Mouse (Mus musculus) forebrain, postnatal 0 days (tissue): ENCODE measurements at regions not wholly inside any gene's neighbourhood (a gene's known extent, or its start where the extent isn't known, plus 50 kb on each side); places are given as distances from the start of the nearest gene placed in this dataset.

ENCODE experiments used
- ATAC-seq: fragments of 200-750 bp; cut with Nextera tagmentation; 2 replicates; pipeline ENCODE4 v1.8.0; 2017; ENCODE audit warnings: mild to moderate bottlenecking, moderate library complexity
- DNase-seq: peaks from one replicate; pipeline ENCODE4 v3.0.0-alpha.2; 2015
- H3K27ac ChIP-seq: fragments of 300-500 bp; sonication (generic); 2 replicates; pipeline ENCODE4 v1.5.1; 2014; ENCODE audit warnings: low read depth, mild to moderate bottlenecking, antibody characterized with exemption, low read length, moderate library complexity, mixed read lengths
- H3K27me3 ChIP-seq: fragments of 300-500 bp; sonication (generic); 2 replicates; pipeline ENCODE4 v1.6.1; 2014; ENCODE audit warnings: mild to moderate bottlenecking, low read length, mixed read lengths; ENCODE audit not compliant: insufficient read depth
- H3K36me3 ChIP-seq: fragments of 300-500 bp; sonication (generic); 2 replicates; pipeline ENCODE4 v1.6.1; 2014; ENCODE audit warnings: mild to moderate bottlenecking, moderate library complexity; ENCODE audit not compliant: insufficient read depth
- H3K4me1 ChIP-seq: fragments of 300-500 bp; sonication (generic); 2 replicates; pipeline ENCODE4 v1.6.1; 2014; ENCODE audit warnings: antibody characterized with exemption; ENCODE audit not compliant: insufficient read depth
- H3K4me2 ChIP-seq: fragments of 300-500 bp; sonication (generic); 2 replicates; pipeline ENCODE4 v1.6.1; 2014; ENCODE audit warnings: low read depth, mild to moderate bottlenecking, moderate library complexity
- H3K4me3 ChIP-seq: fragments of 300-500 bp; sonication (generic); 2 replicates; pipeline ENCODE4 v1.5.1; 2014; ENCODE audit warnings: low read depth, low read length, mixed read lengths
- H3K9ac ChIP-seq: fragments of 300-500 bp; sonication (generic); 2 replicates; pipeline ENCODE4 v1.6.1; 2014; ENCODE audit warnings: mild to moderate bottlenecking
- H3K9me3 ChIP-seq: fragments of 300-500 bp; sonication (generic); 2 replicates; pipeline ENCODE4 v1.6.1; 2016; ENCODE audit warnings: low read length
- CTCF ChIP-seq: sonication (generic); IDR thresholded peaks from 2 replicates; pipeline ENCODE4 v1.5.1; 2016; ENCODE audit warnings: antibody characterized with exemption, control low read depth, low read depth
- WGBS: fragments of 180-500 bp; shearing (Covaris S2); extraction: QIAGEN DNeasy Blood & Tissue Kit; methylation state at CpG from one replicate; pipeline ENCODE4 v1.1.7; 2014; 5-methylcytosine and 5-hydroxymethylcytosine counted together

- no peaks in the 10 kb centered on the region for H3K4me1 ChIP-seq
- H3K27ac ChIP-seq, result no peak overlapping the region
- no peak for TF ChIP-seq CTCF
- H3K4me2 ChIP-seq, result no peak overlapping the region
- no peak overlapping the region for H3K9ac ChIP-seq
- 82% methylated on average over 5 of the region's 5 CpGs for WGBS
- DNase-seq (no peak), ATAC-seq (no peak)
- no peaks in the 10 kb centered on the region for H3K9me3 ChIP-seq
- no peaks in the 10 kb centered on the region for H3K36me3 ChIP-seq
- H3K27me3 ChIP-seq, result no peaks in the 10 kb centered on the region
- no peak overlapping the region for H3K4me3 ChIP-seq
Measured at GRCm38 (mm10) chr6:17224852-17225251, 56.1 kb upstream of the Cav2 start.

- ATAC-seq (no peak), DNase-seq (no peak)
- Histone ChIP-seq H3K4me1 (no peaks in the 10 kb centered on the region), H3K27me3 (no peaks in the 10 kb centered on the region), H3K27ac (no peak overlapping the region), H3K9ac (no peak overlapping the region), H3K4me3 (no peak overlapping the region), H3K4me2 (no peak overlapping the region), H3K36me3 (no peaks in the 10 kb centered on the region), H3K9me3 (no peaks in the 10 kb centered on the region)
- TF ChIP-seq CTCF, result no peak
- 87% methylated on average over 6 of the region's 6 CpGs for WGBS
Measured at GRCm38 (mm10) chr6:17226483-17226882, 54.5 kb upstream of the Cav2 start.
